11 mouse cellular contexts compared by ENCODE assay signal in genomic region chr10:81259225-81259884, GRCm38 (mm10). TPM values are rescaled to one million over a fixed set of nuclear protein-coding genes. Genes with fewer than 3 reads are reported as not detected.
DNase-seq lines count a peak whose midpoint lies in the region; ATAC-seq and TF ChIP-seq lines count a peak whose summit lies in the region.
"Had no signal": no experiment of that assay in that cellular context is flagged by ENCODE, and none has a peak within 500 bp of the region (broad histone marks: within the 10 kb centered on the region; RNA-seq: fewer than 3 reads in every experiment).

No protein-coding gene starts in this region.

- no peak overlapping the region for H3K27ac ChIP-seq in kidney, embryonic 15.5 days
- H3K27ac ChIP-seq in cortical plate, adult 2 months (ENCODE audit: insufficient read depth, low read length), result peak overlapping the region; percentile 72
- peak overlapping the region; percentile 4; the same call in 1 of the 2 replicates for H3K27ac ChIP-seq in hindbrain, embryonic 13.5 days
- H3K27ac ChIP-seq: kidney, postnatal 0 days had no signal

- no peak for DNase-seq in kidney, postnatal 14 days
- DNase-seq in urinary bladder, adult 2 months (ENCODE audit: low spot score), result no peak
- no peak for DNase-seq in adrenal gland, postnatal 10 days
- DNase-seq: lung, postnatal 4 days had no signal

- H3K4me3 ChIP-seq in kidney, embryonic 15.5 days (replicated peaks), result no peak overlapping the region
- peak overlapping the region; percentile 8 for H3K4me3 ChIP-seq in cortical plate, adult 2 months (ENCODE audit: insufficient read depth, low read length)
- H3K4me3 ChIP-seq in hindbrain, embryonic 13.5 days, result peak overlapping the region; percentile 4; the same call in 1 of the 2 replicates
- no peak overlapping the region for H3K4me3 ChIP-seq in myocyte

- WGBS in kidney, embryonic 15.5 days, result 39% methylated on average over 21 of the region's 21 CpGs
- 44% methylated on average over 21 of the region's 21 CpGs for WGBS in hindbrain, embryonic 13.5 days

- no peaks in the 10 kb centered on the region for H3K9me3 ChIP-seq in kidney, embryonic 15.5 days (replicated peaks)
- no peaks in the 10 kb centered on the region for H3K9me3 ChIP-seq in hindbrain, embryonic 13.5 days

- no peak overlapping the region for H3ac ChIP-seq in myocyte (ENCODE audit: control insufficient read depth, insufficient read length)

- H3K9ac ChIP-seq in kidney, embryonic 15.5 days, result 0 out of 2 replicates have a peak overlapping the region, but pooled peaks have one; percentile 1
- peak overlapping the region; percentile 49; the same call in 1 of the 2 replicates for H3K9ac ChIP-seq in hindbrain, embryonic 13.5 days

- H3K4me2 ChIP-seq in kidney, embryonic 15.5 days, result no peak overlapping the region
- H3K4me2 ChIP-seq in hindbrain, embryonic 13.5 days, result 0 out of 2 replicates have a peak overlapping the region, but pooled peaks have one; percentile 13
- H3K4me2 ChIP-seq in myocyte (ENCODE audit: low read depth), result no peak overlapping the region

- H3K36me3 ChIP-seq in kidney, embryonic 15.5 days, result peaks cover 30% of the 10 kb centered on the region
- peaks cover 40% of the 10 kb centered on the region for H3K36me3 ChIP-seq in hindbrain, embryonic 13.5 days
- H3K36me3 ChIP-seq in myocyte (ENCODE audit: control insufficient read depth, insufficient read depth), result no peaks in the 10 kb centered on the region

- no peak for ATAC-seq in kidney, embryonic 15.5 days (replicated peaks; ENCODE audit: low FRiP score)
- peak; percentile 19; the same call in 1 of the 2 replicates for ATAC-seq in hindbrain, embryonic 13.5 days (ENCODE audit: low FRiP score)
- no peak for ATAC-seq in megakaryocyte-erythroid progenitor cell, adult 5-6 weeks (replicated peaks; ENCODE audit: low FRiP score, low TSS enrichment, poor library complexity, severe bottlenecking)
- ATAC-seq: Patski had no signal

- H3K4me1 ChIP-seq in kidney, embryonic 15.5 days, result peaks cover 24% of the 10 kb centered on the region
- peaks cover 6% of the 10 kb centered on the region for H3K4me1 ChIP-seq in cortical plate, adult 2 months (ENCODE audit: control insufficient read depth, insufficient read depth, low read length)
- H3K4me1 ChIP-seq in hindbrain, embryonic 13.5 days (replicated peaks), result peaks cover 26% of the 10 kb centered on the region

- no peak for TF ChIP-seq CTCF in cortical plate, adult 2 months (IDR thresholded peaks at IDR 0.05; ENCODE audit: extremely low read depth, insufficient read depth, low read length)

- TF ChIP-seq POLR2A in cortical plate, adult 2 months (IDR thresholded peaks at IDR 0.05; ENCODE audit: extremely low read depth, insufficient read depth, low read length), result no peak
- TF ChIP-seq POLR2A in myocyte (IDR thresholded peaks at IDR 0.05; ENCODE audit: insufficient read length, low read depth), result no peak

- no peaks in the 10 kb centered on the region for H3K79me2 ChIP-seq in myocyte (ENCODE audit: control insufficient read depth, insufficient read depth)

- peaks cover 57% of the 10 kb centered on the region for H3K27me3 ChIP-seq in kidney, embryonic 15.5 days
- peaks cover 59% of the 10 kb centered on the region for H3K27me3 ChIP-seq in hindbrain, embryonic 13.5 days
- peaks cover 19% of the 10 kb centered on the region for H3K27me3 ChIP-seq in myocyte (ENCODE audit: control insufficient read depth, insufficient read depth, insufficient read length)

TF ChIP-seq in myocyte, 11 proteins besides CTCF, POLR2A, EP300 and RAD21:
- TF ChIP-seq POLR2AphosphoS2 (IDR thresholded peaks at IDR 0.05; ENCODE audit: insufficient read length, low read depth), result peak; percentile 46
- TF ChIP-seq E2F4 (IDR thresholded peaks at IDR 0.05; ENCODE audit: insufficient read depth), result no peak
TF ChIP-seq in myocyte: peak in this region for 1.

RNA-seq across cellular contexts. Expression of gene Matk, which starts 6.6 kb away (rescaled TPM):
- 5.8 and 6.8 TPM in 2 replicates for polyA plus RNA-seq in kidney, embryonic 15.5 days (2015; fragmentation: Nextera tagmentation; extraction: Ambion mirVana)
- 475 and 540 TPM in 2 replicates for polyA plus RNA-seq in cortical plate, adult 2 months (2012; rRNA removed)
- 16.4 and 16.9 TPM in 2 replicates for polyA plus RNA-seq in hindbrain, embryonic 13.5 days (2015; fragmentation: Nextera tagmentation; extraction: Ambion mirVana)
- polyA plus RNA-seq in myocyte (2012; fragmentation: generic; extraction: Trizol), result 0.67 TPM
- 2.9 and 9.8 TPM in 2 replicates for total RNA-seq in megakaryocyte-erythroid progenitor cell, adult 5-6 weeks (2014; fragmentation: Nextera tagmentation)
- total RNA-seq in megakaryocyte-erythroid progenitor cell, adult 5-6 weeks (2017), result 5.5 and 5.6 TPM in 2 replicates
- 2.2 and 2.6 TPM in 2 replicates for polyA plus RNA-seq in urinary bladder, adult 2 months (2012; rRNA removed)
- total RNA-seq in adrenal gland, postnatal 10 days (2021), result 1 to 10 TPM; 1.8 to 2.1 TPM

RNA-seq across cellular contexts. Expression of gene Mrpl54, which starts 7.4 kb away (rescaled TPM):
- 230 and 244 TPM in 2 replicates for polyA plus RNA-seq in kidney, embryonic 15.5 days (2015; fragmentation: Nextera tagmentation; extraction: Ambion mirVana)
- 61.1 and 64.7 TPM in 2 replicates for polyA plus RNA-seq in cortical plate, adult 2 months (2012; rRNA removed)
- polyA plus RNA-seq in hindbrain, embryonic 13.5 days (2015; fragmentation: Nextera tagmentation; extraction: Ambion mirVana), result 134 and 144 TPM in 2 replicates
- 167 TPM for polyA plus RNA-seq in myocyte (2012; fragmentation: generic; extraction: Trizol)
- 130 and 158 TPM in 2 replicates for total RNA-seq in megakaryocyte-erythroid progenitor cell, adult 5-6 weeks (2014; fragmentation: Nextera tagmentation)
- 157 and 212 TPM in 2 replicates for total RNA-seq in megakaryocyte-erythroid progenitor cell, adult 5-6 weeks (2017)
- polyA plus RNA-seq in urinary bladder, adult 2 months (2012; rRNA removed), result 95.9 and 103 TPM in 2 replicates
- total RNA-seq in adrenal gland, postnatal 10 days (2021), result 100 to 1,000 TPM; 109 to 111 TPM

RNA-seq across cellular contexts. Expression of gene Apba3, which starts 7.4 kb away (rescaled TPM):
- 59.7 and 63.4 TPM in 2 replicates for polyA plus RNA-seq in kidney, embryonic 15.5 days (2015; fragmentation: Nextera tagmentation; extraction: Ambion mirVana)
- polyA plus RNA-seq in cortical plate, adult 2 months (2012; rRNA removed), result 52.1 and 58.2 TPM in 2 replicates
- polyA plus RNA-seq in hindbrain, embryonic 13.5 days (2015; fragmentation: Nextera tagmentation; extraction: Ambion mirVana), result 29.7 and 30.6 TPM in 2 replicates
- polyA plus RNA-seq in myocyte (2012; fragmentation: generic; extraction: Trizol), result 166 TPM
- 28.9 and 32.6 TPM in 2 replicates for total RNA-seq in megakaryocyte-erythroid progenitor cell, adult 5-6 weeks (2014; fragmentation: Nextera tagmentation)
- 2.6 and 16.7 TPM in 2 replicates for total RNA-seq in megakaryocyte-erythroid progenitor cell, adult 5-6 weeks (2017)
- 45.9 and 48.3 TPM in 2 replicates for polyA plus RNA-seq in urinary bladder, adult 2 months (2012; rRNA removed)
- total RNA-seq in adrenal gland, postnatal 10 days (2021), result 10 to 100 TPM; 79.8 to 83.8 TPM

RNA-seq across cellular contexts. Expression of gene Zfr2, which starts 26.4 kb away (rescaled TPM):
- 6.8 and 7.3 TPM in 2 replicates for polyA plus RNA-seq in kidney, embryonic 15.5 days (2015; fragmentation: Nextera tagmentation; extraction: Ambion mirVana)
- 93.1 and 105 TPM in 2 replicates for polyA plus RNA-seq in cortical plate, adult 2 months (2012; rRNA removed)
- 19.7 and 21.6 TPM in 2 replicates for polyA plus RNA-seq in hindbrain, embryonic 13.5 days (2015; fragmentation: Nextera tagmentation; extraction: Ambion mirVana)
- 2.3 TPM for polyA plus RNA-seq in myocyte (2012; fragmentation: generic; extraction: Trizol)
- total RNA-seq in megakaryocyte-erythroid progenitor cell, adult 5-6 weeks (2014; fragmentation: Nextera tagmentation), result 1.1 and 3.5 TPM in 2 replicates
- total RNA-seq in megakaryocyte-erythroid progenitor cell, adult 5-6 weeks (2017), result 0.46 TPM in 1 of 2 replicates, not detected in the other
- polyA plus RNA-seq in urinary bladder, adult 2 months (2012; rRNA removed), result 29.3 and 34.4 TPM in 2 replicates
- 10 to 100 TPM in 1 of 2 experiments, 1 to 10 TPM in 1; 7.4 to 11.9 TPM for total RNA-seq in adrenal gland, postnatal 10 days (2021)

RNA-seq across cellular contexts. Expression of gene Atcay, which starts 28.7 kb away (rescaled TPM):
- 0.28 and 0.51 TPM in 2 replicates for polyA plus RNA-seq in kidney, embryonic 15.5 days (2015; fragmentation: Nextera tagmentation; extraction: Ambion mirVana)
- polyA plus RNA-seq in cortical plate, adult 2 months (2012; rRNA removed), result 166 and 169 TPM in 2 replicates
- polyA plus RNA-seq in hindbrain, embryonic 13.5 days (2015; fragmentation: Nextera tagmentation; extraction: Ambion mirVana), result 68.1 TPM in 2 replicates
- polyA plus RNA-seq in myocyte (2012; fragmentation: generic; extraction: Trizol), result 0.11 TPM
- total RNA-seq in megakaryocyte-erythroid progenitor cell, adult 5-6 weeks (2014; fragmentation: Nextera tagmentation), result not detected in 2 replicates
- not detected in 2 replicates for total RNA-seq in megakaryocyte-erythroid progenitor cell, adult 5-6 weeks (2017)
- polyA plus RNA-seq in urinary bladder, adult 2 months (2012; rRNA removed), result 0.10 and 0.13 TPM in 2 replicates
- 1 to 10 TPM; 2.5 to 4.6 TPM for total RNA-seq in adrenal gland, postnatal 10 days (2021)

Comparison
In these comparisons a context has a peak if more than half of its experiments do, and no peak if none do; other contexts are left out.
1. H3K4me3 ChIP-seq: peak in cortical plate, adult 2 months (single experiment) and hindbrain, embryonic 13.5 days (single experiment); none in kidney, embryonic 15.5 days (single experiment) and myocyte (single experiment).
2. RNA of gene Matk, which starts 6.6 kb away (polyA plus RNA-seq): 475 to 540 TPM in cortical plate, adult 2 months; 16.4 to 16.9 TPM in hindbrain, embryonic 13.5 days, 5.8 to 6.8 TPM in kidney, embryonic 15.5 days, 2.2 to 2.6 TPM in urinary bladder, adult 2 months and 0.67 TPM in myocyte (single experiment); every median in the first group is over 10 times any median in the second.